Mouse (Mus musculus) brain, embryonic 18.5 days (tissue): Measurements from ENCODE around the gene Exoc6b.

Source experiments
- DNase-seq: peaks from one replicate; pipeline ENCODE4 v3.0.0-alpha.2; 2012; ENCODE audit warnings: low read depth, low spot score

Exoc6b gene

DNA sequence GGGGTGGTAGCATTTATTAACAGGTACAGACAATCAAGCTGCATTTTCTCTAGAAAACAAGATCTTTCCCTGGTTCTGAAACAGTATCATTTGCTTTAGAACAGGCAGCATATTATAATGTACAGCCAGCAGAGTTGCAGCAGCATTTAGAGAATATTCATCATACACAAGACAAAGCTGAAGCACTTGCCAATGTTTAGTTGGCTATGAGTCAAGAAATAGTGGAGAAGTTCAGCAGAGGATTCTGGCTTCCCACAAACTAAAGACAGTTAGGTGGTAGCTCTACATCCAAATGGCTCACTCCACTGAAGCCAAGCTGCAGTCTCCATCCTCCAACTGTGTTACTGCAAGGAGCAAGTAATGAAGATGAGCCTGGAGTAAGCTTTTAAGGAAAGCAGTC is 342.4 kb downstream of the Exoc6b start:
- DNase-seq = no peak

GRCm38 (mm10) chr6:84713171-84713570 is 356.1 kb downstream of the Exoc6b start:
- no peak for DNase-seq

DNA sequence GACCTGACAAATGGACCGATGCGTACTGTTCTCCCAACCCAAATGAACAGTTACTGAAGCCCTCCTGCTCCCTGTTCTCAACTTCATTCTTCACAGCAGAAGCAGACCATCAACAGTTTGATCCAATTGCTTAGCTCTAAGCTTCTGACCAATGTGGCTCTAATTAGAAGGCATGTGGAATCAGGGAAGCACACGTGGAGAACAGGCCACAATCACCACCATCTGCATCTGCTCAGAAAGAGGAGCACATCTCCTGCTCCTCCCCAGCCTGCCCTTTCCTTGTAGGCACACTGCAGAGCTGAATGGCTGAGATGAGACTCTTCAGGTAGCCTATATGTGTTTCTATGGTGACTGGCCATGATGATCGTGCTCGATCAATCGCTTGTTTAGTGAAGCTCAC is 358.5 kb downstream of the Exoc6b start:
- DNase-seq = no peak

DNA sequence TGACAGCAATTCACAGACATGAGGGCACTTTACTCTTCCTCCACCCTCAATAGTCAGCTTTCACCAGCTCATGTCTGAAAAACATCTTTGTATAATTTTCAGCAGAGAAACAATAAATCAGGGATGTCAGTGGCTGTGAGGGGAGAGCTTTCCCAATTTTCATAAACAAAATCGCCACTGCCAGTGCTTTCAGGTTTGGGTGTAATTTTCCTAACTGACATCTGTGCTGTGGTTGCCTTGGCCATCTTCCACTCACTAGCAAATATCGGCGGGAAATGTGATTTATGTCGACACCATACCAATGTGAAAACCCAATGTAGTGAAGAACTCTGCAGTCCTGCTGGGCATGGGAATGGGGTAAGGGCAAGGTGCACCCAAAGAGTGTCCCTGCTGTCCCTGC is 360.7 kb downstream of the Exoc6b start:
- no peak for DNase-seq

DNA sequence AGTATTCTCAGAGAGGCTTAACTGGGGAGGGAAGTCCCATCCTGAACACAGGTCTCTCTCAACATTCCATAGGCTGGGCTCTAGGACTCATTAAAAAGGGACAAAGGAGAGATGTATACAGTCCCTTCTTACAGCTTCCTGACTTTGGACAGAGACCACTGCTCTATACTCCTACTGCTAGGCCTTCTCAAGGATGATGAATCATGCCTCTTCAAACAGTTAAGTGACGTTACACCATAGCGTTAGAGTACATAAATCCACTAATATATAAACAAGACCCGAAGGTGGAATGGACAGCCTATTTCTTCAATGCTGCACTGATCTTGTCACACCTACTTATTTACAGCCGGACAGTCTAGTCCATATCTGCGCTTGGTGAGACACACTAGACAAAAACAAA is 369.7 kb downstream of the Exoc6b start:
- no peak for DNase-seq

DNA sequence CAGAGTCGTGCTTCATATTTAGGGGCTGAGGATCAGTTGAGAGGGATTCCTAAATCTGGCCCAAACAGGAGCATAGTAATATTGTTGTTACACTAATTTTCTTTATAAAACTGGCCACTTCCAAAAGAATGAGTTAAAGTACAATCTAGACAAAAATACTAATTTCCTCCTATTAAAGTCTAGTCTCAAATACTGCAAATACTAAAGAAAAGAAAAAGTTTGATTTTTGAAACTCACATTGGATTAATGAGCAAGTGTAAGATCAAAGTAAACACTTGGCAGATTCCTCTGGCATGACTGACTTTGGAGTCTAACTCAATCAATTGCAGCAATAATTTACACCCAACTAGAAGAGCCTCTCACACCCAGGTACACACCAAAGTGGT is 371.0 kb downstream of the Exoc6b start:
- no peak for DNase-seq

- DNase-seq = no peak
Observed at GRCm38 (mm10) chr6:84697474-84698287, 371.6 kb downstream of the Exoc6b start.

- DNase-seq = no peak
Observed at GRCm38 (mm10) chr6:84693844-84694243, 375.5 kb downstream of the Exoc6b start.

GRCm38 (mm10) chr6:84693204-84693603 is 376.1 kb downstream of the Exoc6b start:
- DNase-seq = no peak

DNA sequence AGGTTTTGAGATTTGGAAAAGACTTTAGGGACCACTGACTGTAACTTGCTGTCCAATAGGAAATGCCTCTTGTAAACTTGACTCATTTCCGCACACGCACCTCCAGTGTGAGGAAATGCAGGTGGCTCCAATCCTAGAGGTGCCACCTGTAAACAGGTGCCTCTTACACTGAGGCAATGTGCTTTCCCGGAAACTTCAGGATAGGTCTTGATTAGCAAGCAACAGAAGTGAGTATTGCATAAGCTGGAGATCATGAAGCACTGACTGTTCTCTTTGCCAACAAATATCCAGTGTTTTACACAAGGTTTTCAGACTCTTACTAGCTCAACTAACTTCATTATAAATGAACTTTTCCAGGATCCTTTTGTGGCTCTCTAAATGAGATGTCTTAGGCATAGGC is 377.4 kb downstream of the Exoc6b start:
- no peak for DNase-seq

GRCm38 (mm10) chr6:84677770-84678169 is 391.5 kb downstream of the Exoc6b start:
- DNase-seq = no peak

- DNase-seq = no peak
Observed at GRCm38 (mm10) chr6:84674936-84675335, 394.4 kb downstream of the Exoc6b start.

DNA sequence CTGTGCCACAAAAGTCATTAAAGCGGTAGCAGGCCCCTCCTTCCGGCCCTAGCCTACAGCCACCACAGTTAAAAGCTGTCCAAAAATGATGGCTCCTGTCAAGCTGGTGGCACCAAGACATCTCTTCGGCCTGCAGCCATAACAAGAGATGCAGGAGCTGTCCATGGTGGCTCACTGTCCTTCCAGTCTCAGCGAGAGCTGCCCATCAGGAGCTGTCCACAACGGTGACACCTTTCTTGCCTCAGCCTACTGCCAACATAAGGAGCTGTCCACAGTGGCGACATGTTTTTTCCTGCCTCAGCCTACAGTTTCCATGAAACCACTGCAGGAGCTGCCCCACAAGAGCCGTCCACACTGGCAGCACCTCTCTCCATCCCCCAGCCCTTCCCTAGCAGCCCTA is 395.2 kb downstream of the Exoc6b start:
- no peak for DNase-seq

GRCm38 (mm10) chr6:84661451-84662112 is 407.7 kb downstream of the Exoc6b start:
- DNase-seq = no peak

DNA sequence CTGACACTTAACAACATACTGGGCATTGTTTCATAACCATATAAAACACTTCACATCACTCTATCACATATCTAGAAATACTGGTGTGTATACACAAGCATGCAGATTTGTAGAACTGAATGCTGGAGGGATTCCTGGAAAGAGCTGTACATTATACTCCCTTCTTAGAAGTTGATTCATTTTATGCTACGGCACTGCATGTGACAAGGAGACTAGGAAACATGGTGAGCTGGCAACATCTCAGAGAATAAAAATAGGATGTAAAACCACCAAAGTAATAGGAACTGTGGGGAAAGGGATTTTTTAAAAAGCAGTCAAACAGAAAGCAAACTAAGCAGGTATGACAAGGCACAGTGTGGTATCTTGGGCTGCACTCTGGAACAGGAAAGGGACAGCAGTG is 408.3 kb downstream of the Exoc6b start:
- DNase-seq = no peak

GRCm38 (mm10) chr6:84657091-84657490 is 412.2 kb downstream of the Exoc6b start:
- DNase-seq = no peak

- DNase-seq = no peak
Observed at GRCm38 (mm10) chr6:84656680-84657079, 412.6 kb downstream of the Exoc6b start.

DNA sequence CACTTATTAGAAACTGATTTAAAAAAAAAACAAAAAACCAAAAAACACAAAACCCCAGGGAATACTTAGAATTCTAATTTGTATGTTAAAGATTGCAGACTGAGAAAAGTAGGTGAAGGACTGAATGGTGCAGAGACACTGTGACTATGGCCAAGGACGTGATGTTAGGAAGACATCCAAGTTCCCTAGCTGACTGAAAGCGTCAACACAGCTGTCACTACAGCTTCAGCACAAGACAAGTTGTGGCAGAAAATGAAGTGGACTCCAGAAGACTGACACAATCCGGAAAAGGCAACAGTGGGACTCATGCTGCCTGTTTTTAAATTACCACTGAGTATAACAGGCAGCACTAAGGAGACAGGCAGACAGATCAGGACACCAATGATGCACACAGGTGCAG is 417.4 kb downstream of the Exoc6b start:
- DNase-seq = no peak

GRCm38 (mm10) chr6:84647197-84647596 is 422.1 kb downstream of the Exoc6b start:
- no peak for DNase-seq

DNA sequence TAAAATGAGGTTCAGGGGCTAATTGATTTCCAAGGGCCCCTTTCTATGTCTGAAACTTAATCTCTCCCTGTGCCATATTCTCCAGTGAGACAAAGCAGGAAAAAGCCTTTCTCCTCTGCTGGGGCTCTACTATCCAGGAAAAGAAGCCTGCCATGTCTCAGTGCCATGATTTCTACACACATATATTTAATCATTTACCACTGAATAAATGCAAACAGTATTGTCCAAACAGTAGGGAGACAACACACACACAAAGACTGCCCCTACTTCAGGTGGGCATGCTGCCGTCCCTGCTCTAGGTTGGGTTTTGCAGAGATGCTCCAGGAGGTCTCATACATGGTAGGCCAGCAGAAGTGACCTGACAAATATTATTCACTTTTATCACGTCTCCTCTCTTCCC is 422.6 kb downstream of the Exoc6b start:
- DNase-seq = no peak

GRCm38 (mm10) chr6:84641062-84641431 is 428.3 kb downstream of the Exoc6b start:
- DNase-seq = no peak

DNA sequence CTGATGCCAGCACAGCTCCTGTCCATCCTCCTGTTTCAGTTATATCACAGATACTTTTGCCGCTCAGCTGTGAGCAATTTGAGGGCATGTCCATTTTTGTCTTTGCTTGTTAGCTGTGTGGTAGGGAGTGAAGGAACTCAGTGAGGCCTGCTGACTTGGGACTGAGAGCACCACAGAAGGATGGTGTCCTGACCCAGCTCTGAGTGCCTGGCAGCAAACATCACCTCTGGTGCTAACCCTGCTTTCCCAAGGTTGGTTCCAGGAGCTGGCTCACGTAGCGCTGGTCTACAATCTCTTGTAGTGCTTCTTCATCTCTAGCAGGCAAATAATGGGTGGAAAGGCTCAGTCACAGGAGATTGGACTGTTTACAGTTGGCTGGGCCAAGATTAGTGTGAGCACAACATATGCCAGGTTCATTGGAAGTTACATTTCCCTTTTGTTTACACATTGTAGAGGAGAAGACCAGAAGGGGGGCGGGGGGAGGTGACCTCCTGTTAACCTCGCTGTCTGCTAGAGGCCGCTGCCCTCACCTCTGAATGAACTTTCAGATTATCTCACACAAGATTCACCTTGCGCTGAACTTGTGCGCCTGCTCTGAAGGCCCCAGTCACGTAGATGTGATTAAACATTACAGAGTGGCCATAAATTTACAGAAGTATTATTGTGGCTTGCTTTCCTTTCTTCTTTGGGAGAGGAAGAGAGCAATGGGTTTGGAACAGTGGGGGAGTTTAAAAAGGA is 428.8 kb downstream of the Exoc6b start:
- DNase-seq = no peak

DNA sequence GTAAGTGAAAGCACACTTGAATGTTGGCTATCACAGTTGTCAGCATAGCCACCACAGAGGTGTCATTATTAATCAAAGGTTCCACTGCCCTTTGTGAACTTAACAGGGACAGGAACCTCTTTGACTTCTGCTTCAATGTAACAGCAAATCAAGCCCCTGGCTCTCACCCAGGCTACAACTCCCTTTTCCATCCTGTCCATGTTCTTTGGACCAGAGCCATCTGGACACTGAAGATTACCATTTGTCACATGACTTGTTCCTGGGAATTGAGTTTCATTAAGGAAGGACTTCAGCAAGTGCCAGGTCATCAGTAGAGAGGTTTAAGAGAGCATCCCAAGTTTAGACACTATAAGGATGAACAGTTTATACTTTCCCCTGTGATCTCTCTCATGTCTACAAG is 431.1 kb downstream of the Exoc6b start:
- DNase-seq = no peak
